Mouse (Mus musculus): ENCODE measurements at regions not wholly inside any gene's neighbourhood (a gene's known extent, or its start where the extent isn't known, plus 50 kb on each side); places are given as distances from the start of the nearest gene placed in this dataset.

GRCm38 (mm10) chr4:114712921-114713527, 108.5 kb upstream of the Gm12830 start:
- Histone ChIP-seq H3K9me3 (replicated peaks; ENCODE audit: insufficient read depth, low read length) (no peaks in the 10 kb centered on the region), H3K79me2 (ENCODE audit: control insufficient read depth, insufficient read depth, low read length, poor library complexity) (no peaks in the 10 kb centered on the region), H3K9ac (ENCODE audit: control insufficient read depth, low read depth, low read length, poor library complexity, severe bottlenecking) (no peak overlapping the region), H3K4me3 (ENCODE audit: control insufficient read depth in 1 of 2, insufficient read depth in 1 of 2, low read depth in 2 of 2, low read length in 2 of 2) (no peak overlapping the region), H3K27me3 (ENCODE audit: control insufficient read depth in 1 of 2, insufficient read depth in 2 of 2, low read length in 2 of 2) (no peaks in the 10 kb centered on the region; a peak in 1 of 4 replicates), H3K27ac (ENCODE audit: control insufficient read depth, low read depth, low read length) (no peak overlapping the region), H3K4me1 (ENCODE audit: control insufficient read depth in 1 of 2, insufficient read depth in 2 of 2, low read length in 2 of 2) (no peaks in the 10 kb centered on the region), H3K36me3 (ENCODE audit: control insufficient read depth in 1 of 2, insufficient read depth in 2 of 2, low read length in 2 of 2) (no peaks in the 10 kb centered on the region)
- DNase-seq (ENCODE audit: low read depth, low spot score): no peak
- TF ChIP-seq TBP (IDR thresholded peaks at IDR 0.05; ENCODE audit: low read depth, low read length) (no peak), JUND (IDR thresholded peaks at IDR 0.05; ENCODE audit: low read depth, low read length) (no peak), MXI1 (IDR thresholded peaks at IDR 0.05; ENCODE audit: low read depth, low read length) (no peak), RAD21 (IDR thresholded peaks at IDR 0.05; ENCODE audit: low read depth, low read length) (no peak), MAX (IDR thresholded peaks at IDR 0.05; ENCODE audit: low read length) (no peak), CHD2 (IDR thresholded peaks at IDR 0.05; ENCODE audit: low read length) (no peak), NELFE (IDR thresholded peaks at IDR 0.05; ENCODE audit: low read depth, low read length) (no peak), E2F4 (IDR thresholded peaks at IDR 0.05; ENCODE audit: borderline replicate concordance, low read depth, low read length) (no peak), NRF1 (IDR thresholded peaks at IDR 0.05; ENCODE audit: insufficient read depth, low read depth, low read length, poor library complexity, severe bottlenecking) (no peak), ZKSCAN1 (IDR thresholded peaks at IDR 0.05; ENCODE audit: low read depth, low read length) (no peak), MAZ (IDR thresholded peaks at IDR 0.05; ENCODE audit: low read depth, low read length) (no peak), SIN3A (IDR thresholded peaks at IDR 0.05; ENCODE audit: low read length) (no peak), MAFK (IDR thresholded peaks at IDR 0.05; ENCODE audit: borderline replicate concordance, low read depth, low read length) (no peak), EP300 (IDR thresholded peaks at IDR 0.05; ENCODE audit: low read depth in 1 of 2, low read length in 2 of 2) (no peak), CTCF (IDR thresholded peaks at IDR 0.05 in 2 of 3, conservative IDR thresholded peaks at IDR 0.05 in 1 of 3; ENCODE audit: control insufficient read depth in 1 of 3, insufficient read depth in 1 of 3, low read depth in 2 of 3, low read length in 3 of 3, poor library complexity in 1 of 3, severe bottlenecking in 1 of 3) (no peak), HCFC1 (IDR thresholded peaks at IDR 0.05; ENCODE audit: low read depth, low read length) (no peak), SMC3 (IDR thresholded peaks at IDR 0.05; ENCODE audit: low read depth, low read length) (no peak), USF1 (IDR thresholded peaks at IDR 0.05; ENCODE audit: low read depth, low read length) (no peak)

GRCm38 (mm10) chr4:114716703-114717102, 104.8 kb upstream of the Gm12830 start:
- Histone ChIP-seq H3K4me1 (ENCODE audit: control insufficient read depth in 1 of 2, insufficient read depth in 2 of 2, low read length in 2 of 2) (no peaks in the 10 kb centered on the region), H3K36me3 (ENCODE audit: control insufficient read depth in 1 of 2, insufficient read depth in 2 of 2, low read length in 2 of 2) (no peaks in the 10 kb centered on the region), H3K9me3 (replicated peaks; ENCODE audit: insufficient read depth, low read length) (no peaks in the 10 kb centered on the region), H3K9ac (ENCODE audit: control insufficient read depth, low read depth, low read length, poor library complexity, severe bottlenecking) (no peak overlapping the region), H3K4me3 (ENCODE audit: control insufficient read depth in 1 of 2, insufficient read depth in 1 of 2, low read depth in 2 of 2, low read length in 2 of 2) (no peak overlapping the region), H3K79me2 (ENCODE audit: control insufficient read depth, insufficient read depth, low read length, poor library complexity) (no peaks in the 10 kb centered on the region), H3K27ac (ENCODE audit: control insufficient read depth, low read depth, low read length) (no peak overlapping the region), H3K27me3 (ENCODE audit: control insufficient read depth in 1 of 2, insufficient read depth in 2 of 2, low read length in 2 of 2) (no peaks in the 10 kb centered on the region)
- no peak for TF ChIP-seq MYB (IDR thresholded peaks at IDR 0.05; ENCODE audit: low read depth, low read length)
- no peak for TF ChIP-seq RAD21 (IDR thresholded peaks at IDR 0.05; ENCODE audit: low read depth, low read length)
- no peak for TF ChIP-seq HCFC1 (IDR thresholded peaks at IDR 0.05; ENCODE audit: low read depth, low read length)
- TF ChIP-seq ETS1 (IDR thresholded peaks at IDR 0.05; ENCODE audit: low read depth, low read length): no peak
- no peak for TF ChIP-seq POLR2A (IDR thresholded peaks at IDR 0.05; ENCODE audit: control insufficient read depth in 1 of 2, insufficient read depth in 1 of 2, low read depth in 1 of 2, low read length in 2 of 2, poor library complexity in 1 of 2)
- no peak for TF ChIP-seq CHD1 (IDR thresholded peaks at IDR 0.05; ENCODE audit: low read depth, low read length)
- no peak for TF ChIP-seq KAT2A (conservative IDR thresholded peaks at IDR 0.05; ENCODE audit: low read depth, low read length)
- TF ChIP-seq TAL1 (IDR thresholded peaks at IDR 0.05; ENCODE audit: low read length): no peak
- TF ChIP-seq UBTF (IDR thresholded peaks at IDR 0.05; ENCODE audit: borderline replicate concordance, insufficient read depth, low read depth, low read length): no peak
- TF ChIP-seq JUND (IDR thresholded peaks at IDR 0.05; ENCODE audit: low read depth, low read length): no peak
- no peak for TF ChIP-seq SIN3A (IDR thresholded peaks at IDR 0.05; ENCODE audit: low read length)
- no peak for TF ChIP-seq POLR2AphosphoS2 (IDR thresholded peaks at IDR 0.05; ENCODE audit: low read length)
- no peak for TF ChIP-seq GABPA (IDR thresholded peaks at IDR 0.05; ENCODE audit: low read depth, low read length)
- TF ChIP-seq EP300 (IDR thresholded peaks at IDR 0.05; ENCODE audit: low read depth in 1 of 2, low read length in 2 of 2): no peak
- no peak for DNase-seq (ENCODE audit: low read depth, low spot score)

All from MEL (cell line).